ENCODE assay signal across 10 mouse cellular contexts in genomic region chr19:53517370-53518096, GRCm38 (mm10). TPM values are rescaled to one million over a fixed set of nuclear protein-coding genes. Genes with fewer than 3 reads are reported as not detected.
A peak's percentile ranks its signal among the peaks of the same experiment; 100 is the strongest.
DNase-seq lines count a peak whose midpoint lies in the region; ATAC-seq lines count a peak whose summit lies in the region.
"Had no signal": no experiment of that assay in that cellular context is flagged by ENCODE, and none has a peak within 500 bp of the region (broad histone marks: within the 10 kb centered on the region; RNA-seq: fewer than 3 reads in every experiment).

No protein-coding gene starts in this region.

- no peaks in the 10 kb centered on the region for H3K9me3 ChIP-seq in hindbrain, embryonic 15.5 days
- H3K9me3 ChIP-seq in hindbrain, embryonic 11.5 days (ENCODE audit: control insufficient read depth, low read length) = no peaks in the 10 kb centered on the region
- no peaks in the 10 kb centered on the region for H3K9me3 ChIP-seq in midbrain, embryonic 15.5 days

- H3K27me3 ChIP-seq in hindbrain, embryonic 15.5 days = no peaks in the 10 kb centered on the region
- no peaks in the 10 kb centered on the region for H3K27me3 ChIP-seq in hindbrain, embryonic 11.5 days (ENCODE audit: control insufficient read depth, insufficient read depth, low read length)
- H3K27me3 ChIP-seq in midbrain, embryonic 15.5 days (replicated peaks) = 0 out of 2 replicates have a peak, but pooled peaks cover 6% of the 10 kb centered on the region

- H3K4me3 ChIP-seq in hindbrain, embryonic 15.5 days = no peak overlapping the region
- H3K4me3 ChIP-seq in hindbrain, embryonic 11.5 days (ENCODE audit: low read depth, low read length) = no peak overlapping the region
- H3K4me3 ChIP-seq in midbrain, embryonic 15.5 days = no peak overlapping the region

- no peak overlapping the region for H3K4me2 ChIP-seq in hindbrain, embryonic 15.5 days
- H3K4me2 ChIP-seq in hindbrain, embryonic 11.5 days (replicated peaks; ENCODE audit: low read depth, low read length) = no peak overlapping the region
- no peak overlapping the region for H3K4me2 ChIP-seq in midbrain, embryonic 15.5 days
- H3K4me2 ChIP-seq: liver, embryonic 11.5 days had no signal

- DNase-seq in hindbrain, embryonic 11.5 days (ENCODE audit: low spot score) = no peak
- peak; percentile 64 for DNase-seq in NIH3T3 (ENCODE audit: low read depth)
- DNase-seq in cerebellum, postnatal 25 days = peak; percentile 76 to 84
- no peak for DNase-seq in right cerebral cortex, postnatal 25 days
- no peak for DNase-seq in right cerebral cortex, postnatal 14 days
- no peak for DNase-seq in layer of hippocampus, adult 8-10 months (ENCODE audit: low spot score in 2 of 2)

- H3K36me3 ChIP-seq in hindbrain, embryonic 15.5 days = no peaks in the 10 kb centered on the region
- H3K36me3 ChIP-seq in hindbrain, embryonic 11.5 days (ENCODE audit: control insufficient read depth, insufficient read depth, low read length) = no peaks in the 10 kb centered on the region
- no peaks in the 10 kb centered on the region for H3K36me3 ChIP-seq in midbrain, embryonic 15.5 days (replicated peaks)

- 31% methylated on average over 18 of the region's 18 CpGs for WGBS in hindbrain, embryonic 15.5 days
- 37% methylated on average over 18 of the region's 18 CpGs for WGBS in hindbrain, embryonic 11.5 days
- WGBS in midbrain, embryonic 15.5 days = 21% methylated on average over 18 of the region's 18 CpGs

- ATAC-seq in hindbrain, embryonic 15.5 days (ENCODE audit: low FRiP score, low read depth) = peak; percentile 69
- ATAC-seq in hindbrain, embryonic 11.5 days (ENCODE audit: low FRiP score) = no peak
- ATAC-seq in midbrain, embryonic 15.5 days (replicated peaks) = peak; percentile 77
- ATAC-seq: CD4-positive, CD25-positive, alpha-beta regulatory T cell, adult 4 months had no signal

- no peak overlapping the region for H3K27ac ChIP-seq in hindbrain, embryonic 15.5 days (replicated peaks)
- no peak overlapping the region for H3K27ac ChIP-seq in hindbrain, embryonic 11.5 days (ENCODE audit: low read depth, low read length)
- no peak overlapping the region for H3K27ac ChIP-seq in midbrain, embryonic 15.5 days

- no peaks in the 10 kb centered on the region for H3K4me1 ChIP-seq in hindbrain, embryonic 15.5 days (replicated peaks)
- no peaks in the 10 kb centered on the region for H3K4me1 ChIP-seq in hindbrain, embryonic 11.5 days (replicated peaks; ENCODE audit: control insufficient read depth, insufficient read depth, low read length)
- H3K4me1 ChIP-seq in midbrain, embryonic 15.5 days = no peaks in the 10 kb centered on the region

- no peak overlapping the region for H3K9ac ChIP-seq in hindbrain, embryonic 15.5 days
- no peak overlapping the region for H3K9ac ChIP-seq in hindbrain, embryonic 11.5 days (ENCODE audit: low read depth, low read length)
- no peak overlapping the region for H3K9ac ChIP-seq in midbrain, embryonic 15.5 days

RNA-seq across cellular contexts. Expression of gene Dusp5, which starts 11.4 kb away (rescaled TPM):
- 6.3 and 7.7 TPM in 2 replicates for polyA plus RNA-seq in hindbrain, embryonic 15.5 days (2015; fragmentation: Nextera tagmentation; extraction: Ambion mirVana)
- 2.3 and 2.7 TPM in 2 replicates for polyA plus RNA-seq in hindbrain, embryonic 11.5 days (2014; fragmentation: Nextera tagmentation; extraction: Ambion mirVana)
- 2.7 and 3.7 TPM in 2 replicates for polyA plus RNA-seq in midbrain, embryonic 15.5 days (2015; fragmentation: Nextera tagmentation; extraction: Ambion mirVana)
- total RNA-seq in layer of hippocampus, adult 8-10 months (2022) = 10 to 100 TPM; 22.1 to 32.6 (median 23.6) TPM

Comparison
In these comparisons a context has a peak if more than half of its experiments do, and no peak if none do; other contexts are left out.
1. DNase-seq: peak in NIH3T3 (single experiment) and cerebellum, postnatal 25 days (2 of 2); none in hindbrain, embryonic 11.5 days (single experiment), right cerebral cortex, postnatal 25 days (single experiment), right cerebral cortex, postnatal 14 days (single experiment) and layer of hippocampus, adult 8-10 months (0 of 2).